Mouse (Mus musculus) thymus, adult 2 months (tissue): ENCODE measurements around the gene Rflnb. TPM values are rescaled to one million over a fixed set of nuclear protein-coding genes. Genes with fewer than 3 reads are reported as not detected.

Experiments used
- DNase-seq: peaks from one replicate; pipeline ENCODE4 v3.0.0; 2021
- H3K27ac ChIP-seq: fragments of 200-500 bp; 2 replicates; pipeline ENCODE4 v1.5.1; 2012; ENCODE audit warnings: low read length, control low read depth; ENCODE audit not compliant: control insufficient read depth, insufficient read depth
- H3K27me3 ChIP-seq: fragments of 200-500 bp; 2 replicates; pipeline ENCODE4 v1.6.1; 2012; ENCODE audit warnings: mild to moderate bottlenecking, low read length, moderate library complexity, mixed read lengths; ENCODE audit not compliant: control insufficient read depth, insufficient read depth
- H3K36me3 ChIP-seq: fragments of 200-500 bp; 2 replicates; pipeline ENCODE4 v1.6.1; 2012; ENCODE audit warnings: mild to moderate bottlenecking, low read length, moderate library complexity; ENCODE audit not compliant: control insufficient read depth, insufficient read depth
- H3K4me1 ChIP-seq: fragments of 200-500 bp; replicated peaks from 2 replicates; pipeline ENCODE4 v1.6.1; 2012; ENCODE audit warnings: low read length; ENCODE audit not compliant: control insufficient read depth, insufficient read depth
- H3K4me3 ChIP-seq: fragments of 200-500 bp; 2 replicates; pipeline ENCODE4 v1.5.1; 2012; ENCODE audit warnings: mild to moderate bottlenecking, low read length, control low read depth, moderate library complexity; ENCODE audit not compliant: control insufficient read depth, insufficient read depth
- CTCF ChIP-seq: fragments of 200-500 bp; IDR thresholded peaks from 2 replicates; pipeline ENCODE4 v1.5.1; 2012; ENCODE audit warnings: mild to moderate bottlenecking, control low read depth, low read length, moderate library complexity, borderline replicate concordance; ENCODE audit not compliant: control insufficient read depth, poor library complexity, insufficient read depth; ENCODE audit errors: extremely low read depth
- WGBS: fragments of 180-500 bp; shearing (Covaris S2); methylation state at CpG from one replicate; pipeline ENCODE4 v1.1.7; 2018; 5-methylcytosine and 5-hydroxymethylcytosine counted together
- polyA plus RNA-seq: library from polyadenylated mRNA; depleted of rRNA; stranded (reverse); fragments of >200 nt; gene quantifications from 2 replicates; pipeline ENCODE4 v1.2.3, GENCODE M21; 2012; rRNA removed

Rflnb gene
- polyA plus RNA-seq, 1 experiment: 8.9 TPM

GRCm38 (mm10) chr11:75970629-75971028 is 57.0 kb downstream of the Rflnb start:
- Histone ChIP-seq H3K4me3 (no peak overlapping the region), H3K27me3 (no peaks in the 10 kb centered on the region), H3K36me3 (no peaks in the 10 kb centered on the region), H3K27ac (no peak overlapping the region), H3K4me1 (peaks cover 20% of the 10 kb centered on the region)
- WGBS: 44% methylated on average over 3 of the region's 3 CpGs
- TF ChIP-seq CTCF: no peak
- DNase-seq: no peak

Other genes starting within 250 kb of the Rflnb start
- gene Doc2b, start 231.7 kb downstream of the Rflnb start, polyA plus RNA-seq: 0.24 and 0.31 TPM in 2 replicates
- gene Rph3al, start 89.4 kb downstream of the Rflnb start, polyA plus RNA-seq: 7.6 TPM in 2 replicates
- gene 1700016K19Rik, start 27.9 kb downstream of the Rflnb start, polyA plus RNA-seq: 0.38 and 0.74 TPM in 2 replicates
- gene Vps53, start 151.9 kb upstream of the Rflnb start, polyA plus RNA-seq: 30.6 and 33.7 TPM in 2 replicates
- 17.4 and 19.4 TPM in 2 replicates for gene Fam57a, start 151.9 kb upstream of the Rflnb start, polyA plus RNA-seq
- 0.37 and 1.4 TPM in 2 replicates for gene Dbil5, start 189.8 kb upstream of the Rflnb start, polyA plus RNA-seq
- gene Gemin4, start 189.9 kb upstream of the Rflnb start, polyA plus RNA-seq: 12.6 and 16.4 TPM in 2 replicates
- 7.6 and 8.4 TPM in 2 replicates for gene Mrm3, start 215.9 kb upstream of the Rflnb start, polyA plus RNA-seq
- gene Glod4, start 215.9 kb upstream of the Rflnb start, polyA plus RNA-seq: 6.4 and 6.6 TPM in 2 replicates